Mouse (Mus musculus): ENCODE measurements around the gene Gm17509.

GRCm38 (mm10) chr13:117224901-117225300 is 4.0 kb upstream of the Gm17509 start:
- TF ChIP-seq CTCF (IDR thresholded peaks at IDR 0.05) (no peak), POLR2A (IDR thresholded peaks at IDR 0.05; ENCODE audit: insufficient read depth, low read depth, low read length) (no peak), EP300 (IDR thresholded peaks at IDR 0.05; ENCODE audit: insufficient read depth, low read depth, low read length) (no peak)
